Mouse (Mus musculus): ENCODE data around the gene Iqck.

- TF ChIP-seq CTCF (IDR thresholded peaks at IDR 0.05; ENCODE audit: low read depth) (no peak), EP300 (optimal IDR thresholded peaks at IDR 0.05) (no peak)
Measured at GRCm38 (mm10) chr7:118858640-118859039, 3.1 kb downstream of the Iqck start.

Data from stomach, postnatal 0 days (tissue).